Mouse (Mus musculus): ENCODE data around the gene Sptb.

GRCm38 (mm10) chr12:76720572-76720971, 10.2 kb upstream of the Sptb start:
- TF ChIP-seq POLR2A (IDR thresholded peaks at IDR 0.05; ENCODE audit: insufficient read length, low read depth) (no peak), TCF12 (IDR thresholded peaks at IDR 0.05; ENCODE audit: insufficient read depth, poor library complexity, severe bottlenecking) (no peak), SRF (IDR thresholded peaks at IDR 0.05; ENCODE audit: control insufficient read depth, insufficient read length, low read depth) (no peak), MYOD1 (IDR thresholded peaks at IDR 0.05; ENCODE audit: control insufficient read depth in 1 of 3, insufficient read length in 2 of 3, low read depth in 2 of 3) (no peak), USF1 (IDR thresholded peaks at IDR 0.05; ENCODE audit: low read depth) (no peak), E2F4 (IDR thresholded peaks at IDR 0.05; ENCODE audit: insufficient read depth) (no peak), POLR2AphosphoS2 (IDR thresholded peaks at IDR 0.05; ENCODE audit: insufficient read length, low read depth) (no peak), MYOG (IDR thresholded peaks at IDR 0.05; ENCODE audit: control insufficient read depth in 1 of 3, insufficient read depth in 1 of 3, insufficient read length in 2 of 3, low read depth in 2 of 3) (no peak)
